Mouse (Mus musculus) heart, postnatal 4 days (tissue): ENCODE data around the gene F5. TPM values are rescaled to one million over a fixed set of nuclear protein-coding genes. Genes with fewer than 3 reads are reported as not detected.
"Not testable (repeated sequence)": the region's sequence is repeated elsewhere in the genome, so short reads cannot be mapped to it uniquely, and the experiment has no call there.

Experiments
- DNase-seq: peaks from one replicate; pipeline ENCODE4 v3.0.0; 2021
- total RNA-seq, 2 experiments: library from RNA; stranded (reverse); gene quantifications; 2 replicates each; pipeline ENCODE4 v1.2.3; 2021

The F5 gene
- total RNA-seq, 2 experiments from 2014 or later = 0.41 to 0.52 TPM

- DNase-seq = peak; percentile 18
Measured at GRCm38 (mm10) chr1:164159781-164160180, 8.1 kb downstream of the F5 start.

- no peak for DNase-seq
Measured at GRCm38 (mm10) chr1:164162745-164163144, 11.1 kb downstream of the F5 start.

DNA sequence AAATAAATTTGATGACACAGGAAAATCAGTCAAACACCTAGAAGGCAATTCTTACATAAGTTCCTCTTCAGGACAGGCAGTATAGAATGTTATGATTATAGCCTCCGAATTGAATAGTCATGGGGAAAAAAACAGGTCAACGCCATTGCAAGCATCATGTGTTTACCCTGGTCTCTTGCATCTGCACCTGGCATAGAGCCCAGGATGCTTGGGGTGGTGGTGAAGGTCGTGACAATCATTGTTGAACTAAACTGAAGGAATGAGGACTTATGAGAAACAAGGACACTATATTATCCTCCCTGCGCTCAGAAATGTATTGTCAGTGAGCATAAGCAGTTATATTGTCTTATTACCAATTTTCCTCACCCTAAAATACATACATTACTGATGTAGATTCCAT is 17.2 kb downstream of the F5 start:
- DNase-seq = no peak

GRCm38 (mm10) chr1:164170434-164170833 is 18.8 kb downstream of the F5 start:
- no peak for DNase-seq

- no peak for DNase-seq
Measured at GRCm38 (mm10) chr1:164173145-164173544, 21.5 kb downstream of the F5 start.

DNA sequence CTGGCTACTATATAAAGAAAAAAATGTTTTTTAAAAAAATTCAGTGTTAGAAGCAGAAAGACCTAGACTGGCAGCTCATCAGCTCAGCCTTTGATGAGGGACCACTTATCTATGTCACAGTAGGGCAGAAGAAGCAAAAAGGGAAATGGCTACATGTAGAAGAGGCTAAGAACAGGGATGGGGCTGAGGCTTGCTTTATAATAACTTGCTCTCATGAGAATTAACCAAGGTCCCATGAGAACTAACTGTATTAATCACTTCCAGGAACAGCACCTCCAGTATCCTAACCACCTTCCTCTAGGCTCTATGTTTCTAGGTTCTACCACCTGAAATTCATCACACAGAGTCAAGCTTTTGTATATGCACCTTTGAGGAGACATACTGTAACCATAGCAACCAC is 25.2 kb downstream of the F5 start:
- no peak for DNase-seq

DNA sequence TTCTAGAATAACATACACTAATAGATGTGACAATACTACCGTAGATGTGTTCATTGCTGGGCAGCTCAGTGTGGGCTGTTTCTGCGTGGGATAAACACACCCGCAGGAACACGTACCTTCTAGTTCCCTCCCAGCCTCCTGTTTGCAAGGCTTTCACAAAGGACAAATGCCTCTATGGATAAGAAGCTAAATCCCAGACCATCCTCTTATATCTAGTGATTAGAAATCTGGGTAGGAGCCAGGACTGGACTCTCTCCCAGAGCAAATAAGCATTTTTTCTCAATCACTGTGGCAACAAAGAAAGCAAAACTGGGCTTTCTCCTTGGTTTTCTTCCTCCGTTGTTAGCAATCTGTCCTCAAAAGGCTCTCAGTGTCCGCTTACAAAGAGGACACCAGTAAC is 26.8 kb downstream of the F5 start:
- DNase-seq = peak; percentile 5

DNA sequence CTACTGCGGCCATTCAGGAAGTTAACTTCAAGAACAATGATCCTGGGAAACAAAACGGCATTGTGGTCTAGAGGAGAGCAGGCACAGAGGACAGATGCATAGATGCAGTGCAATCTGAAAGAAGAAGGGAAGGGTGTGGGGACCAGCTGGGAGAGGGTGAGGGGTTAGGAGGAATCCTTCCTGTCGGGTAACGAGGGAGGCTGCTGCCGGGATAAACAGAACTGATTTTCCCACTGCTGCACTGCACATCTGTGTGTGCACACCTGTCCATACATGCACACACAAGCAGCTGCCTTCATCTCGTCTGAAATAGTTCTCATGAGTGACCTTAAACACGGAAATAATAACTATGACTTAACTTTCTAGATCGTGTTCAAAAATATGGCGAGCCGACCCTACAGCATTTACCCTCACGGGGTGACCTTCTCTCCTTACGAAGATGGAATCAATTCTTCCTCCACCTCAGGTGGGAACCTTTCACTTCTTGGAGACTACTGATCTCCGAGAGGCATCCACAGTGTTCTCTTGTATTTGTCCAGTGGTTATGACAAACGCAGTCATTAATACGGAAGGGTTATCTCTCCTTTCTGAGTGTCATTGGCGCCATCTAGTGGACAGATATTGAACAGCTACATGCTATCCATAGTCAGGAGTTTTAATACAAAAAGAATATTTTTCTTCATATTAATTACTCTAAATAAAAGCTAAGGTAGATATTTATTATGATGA is 32.7 kb downstream of the F5 start:
- peak; percentile 76 for DNase-seq

- no peak for DNase-seq
Measured at GRCm38 (mm10) chr1:164184871-164185223, 33.2 kb downstream of the F5 start.

- no peak for DNase-seq
Measured at GRCm38 (mm10) chr1:164185316-164185715, 33.7 kb downstream of the F5 start.

- DNase-seq = no peak
Measured at GRCm38 (mm10) chr1:164187002-164187560, 35.4 kb downstream of the F5 start.

- DNase-seq = no peak
Measured at GRCm38 (mm10) chr1:164199551-164199950, 47.9 kb downstream of the F5 start.

DNA sequence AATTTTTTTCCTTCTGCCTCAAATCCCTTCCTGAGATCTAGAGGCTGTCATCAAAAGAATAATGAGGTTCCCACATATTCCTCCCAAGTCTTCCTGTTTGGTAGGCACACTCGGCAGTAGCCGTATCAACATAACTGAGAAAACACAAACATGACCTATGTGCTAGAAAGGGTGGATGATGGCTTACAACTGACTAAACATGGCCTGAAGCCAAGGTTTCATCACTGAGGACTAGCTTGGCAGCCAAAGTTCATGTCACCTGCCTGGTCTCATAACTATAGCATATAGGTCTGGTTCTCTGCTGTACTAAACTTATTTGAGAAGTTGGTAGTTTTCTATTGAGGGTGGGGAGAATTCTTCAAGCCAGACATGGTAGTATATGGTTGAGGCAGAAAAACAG is 56.8 kb downstream of the F5 start:
- DNase-seq = no peak

GRCm38 (mm10) chr1:164210899-164211298 is 59.3 kb downstream of the F5 start:
- DNase-seq = no peak

DNA sequence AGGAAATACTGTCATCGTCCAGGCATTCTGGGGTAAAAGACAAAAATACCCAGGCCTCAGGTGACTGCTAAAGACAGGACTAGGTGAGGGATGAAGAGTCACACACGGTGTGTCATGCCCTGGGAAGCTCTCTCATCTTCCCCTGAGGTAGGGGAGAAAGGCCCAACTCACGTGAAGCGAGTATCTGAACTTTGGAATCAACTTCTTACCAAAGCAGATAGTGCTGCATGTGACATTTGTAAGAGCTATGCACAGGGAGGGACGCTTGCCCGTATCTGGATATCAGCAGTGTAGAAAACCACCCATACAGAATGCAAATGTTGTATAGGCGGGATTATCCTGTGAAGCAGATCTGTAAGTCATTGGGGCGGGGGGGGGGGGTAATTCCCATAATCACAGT is 61.0 kb downstream of the F5 start:
- no peak for DNase-seq

DNA sequence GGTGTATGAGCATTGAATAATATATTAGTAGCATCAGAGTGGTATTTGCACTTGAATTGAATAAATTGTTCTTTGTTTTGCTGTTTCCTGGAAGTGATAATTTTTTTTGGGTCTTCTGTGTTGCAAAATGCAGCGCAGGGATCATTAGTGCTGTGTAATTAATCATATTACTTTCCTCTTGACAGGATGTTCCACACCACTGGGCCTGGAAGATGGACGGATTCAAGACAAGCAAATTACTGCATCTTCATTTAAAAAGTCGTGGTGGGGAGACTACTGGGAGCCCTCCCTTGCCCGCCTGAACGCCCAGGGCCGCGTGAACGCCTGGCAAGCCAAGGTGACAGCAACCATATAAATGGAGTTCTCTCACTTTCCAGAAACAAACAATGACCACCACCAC is 62.6 kb downstream of the F5 start:
- DNase-seq = no peak

DNA sequence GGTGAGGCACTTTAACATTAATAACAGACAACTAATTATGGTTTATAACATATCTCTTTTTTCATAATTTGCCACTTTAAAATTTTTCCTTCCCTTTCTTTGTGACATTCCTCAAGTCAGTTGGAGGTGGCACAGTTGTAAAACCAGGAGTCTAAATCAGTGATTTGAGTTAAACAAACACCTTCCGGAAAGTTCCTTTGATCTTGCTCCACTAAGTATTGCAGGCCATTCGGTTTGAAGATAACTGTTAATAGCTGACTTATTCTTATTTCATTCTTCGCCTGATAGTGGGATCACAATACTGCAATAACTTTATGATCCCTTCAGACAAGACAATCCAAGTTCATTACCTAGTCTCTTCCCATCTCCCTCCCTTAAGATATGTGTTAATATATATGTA is 63.5 kb downstream of the F5 start:
- DNase-seq = no peak

DNA sequence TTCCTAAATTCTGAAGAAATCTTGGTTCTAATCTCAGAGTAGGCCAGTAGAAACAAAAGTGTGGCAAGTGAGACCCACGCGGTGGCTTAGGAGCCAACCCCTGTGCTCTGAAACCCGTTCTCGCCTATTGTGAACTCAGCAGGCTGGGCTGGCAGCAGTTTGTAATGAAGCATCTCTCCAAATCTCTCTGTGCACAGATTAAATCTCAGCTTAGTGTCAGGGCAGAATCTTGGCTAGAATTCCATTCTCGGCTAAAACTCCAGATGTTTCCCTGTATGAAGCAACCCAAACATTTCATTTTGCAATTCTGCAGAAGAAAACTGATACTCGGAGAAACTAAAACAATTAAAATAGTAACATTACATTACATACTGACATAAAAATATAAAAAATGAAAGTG is 63.9 kb downstream of the F5 start:
- DNase-seq = no peak

GRCm38 (mm10) chr1:164217791-164218685 is 66.4 kb downstream of the F5 start:
- no peak for DNase-seq

- DNase-seq = no peak
Measured at GRCm38 (mm10) chr1:164220261-164220660, 68.6 kb downstream of the F5 start.

GRCm38 (mm10) chr1:164223089-164223488 is 71.5 kb downstream of the F5 start:
- no peak for DNase-seq

- not testable (repeated sequence) for DNase-seq
Measured at GRCm38 (mm10) chr1:164231937-164232570, 80.4 kb downstream of the F5 start.

GRCm38 (mm10) chr1:164233447-164233846 is 81.8 kb downstream of the F5 start:
- DNase-seq = no peak
